Mouse (Mus musculus) monocyte, adult 2 months (primary cell): ENCODE results near the gene Slc7a10.

Experiments used
- DNase-seq, 2 experiments: peaks; one replicate each; pipeline ENCODE4 v3.0.0; 2022; ENCODE audit warnings: low spot score in 2 of 2, low read depth in 1 of 2

The Slc7a10 gene

GRCm38 (mm10) chr7:35185889-35186569, at the start of gene Slc7a10:
Gene Slc7a10 (plus strand): TSS chr7:35186385.
- no peak for DNase-seq

DNA sequence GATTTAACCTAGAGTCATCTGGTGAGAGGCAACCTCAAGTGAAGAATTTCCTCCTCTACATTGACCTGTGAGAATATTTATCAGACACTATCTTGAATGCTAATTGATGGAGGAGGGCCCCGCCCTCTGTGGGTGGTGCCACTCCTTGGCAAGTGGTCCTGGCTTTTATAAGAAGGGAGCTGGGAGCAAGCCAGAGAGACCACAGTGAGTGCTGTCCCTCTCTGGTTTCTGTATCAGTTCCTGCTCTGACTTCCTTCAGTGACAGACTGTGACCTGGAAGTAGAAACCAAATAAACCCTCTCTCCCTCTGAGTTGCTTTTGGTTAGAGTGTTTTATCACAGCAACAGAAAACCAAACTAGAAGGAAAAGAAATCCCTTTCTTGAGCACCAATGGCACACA, 48.7 kb upstream of the Slc7a10 start:
- no peak for DNase-seq

GRCm38 (mm10) chr7:35138481-35138880, 47.7 kb upstream of the Slc7a10 start:
- DNase-seq, result no peak

- DNase-seq, result no peak
These were observed 46.3 kb upstream of the Slc7a10 start for GRCm38 (mm10) chr7:35139880-35140279.

GRCm38 (mm10) chr7:35141519-35141918, 44.7 kb upstream of the Slc7a10 start:
- DNase-seq, result no peak

DNA sequence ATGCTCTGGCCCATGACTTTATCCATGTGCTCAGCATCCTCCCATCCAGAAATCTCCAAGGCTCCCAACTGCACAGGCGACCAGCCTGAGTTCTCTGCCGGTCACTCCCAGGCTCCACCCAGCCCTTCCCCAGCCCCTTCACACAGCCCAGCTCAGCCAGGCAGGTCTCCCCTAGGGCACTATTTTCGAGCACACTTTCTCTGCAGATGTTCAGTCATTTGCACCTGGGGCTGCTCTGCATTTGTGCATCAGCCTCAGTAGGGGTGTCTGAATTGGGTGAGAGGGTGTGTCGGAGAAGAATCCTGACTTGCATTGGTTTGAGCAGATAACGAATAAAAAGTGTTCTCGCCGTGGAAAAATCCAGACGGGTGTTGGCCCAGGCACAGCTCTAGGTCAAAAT, 43.7 kb upstream of the Slc7a10 start:
- no peak for DNase-seq

- no peak for DNase-seq
These were observed 42.1 kb upstream of the Slc7a10 start for GRCm38 (mm10) chr7:35143864-35144618.

DNA sequence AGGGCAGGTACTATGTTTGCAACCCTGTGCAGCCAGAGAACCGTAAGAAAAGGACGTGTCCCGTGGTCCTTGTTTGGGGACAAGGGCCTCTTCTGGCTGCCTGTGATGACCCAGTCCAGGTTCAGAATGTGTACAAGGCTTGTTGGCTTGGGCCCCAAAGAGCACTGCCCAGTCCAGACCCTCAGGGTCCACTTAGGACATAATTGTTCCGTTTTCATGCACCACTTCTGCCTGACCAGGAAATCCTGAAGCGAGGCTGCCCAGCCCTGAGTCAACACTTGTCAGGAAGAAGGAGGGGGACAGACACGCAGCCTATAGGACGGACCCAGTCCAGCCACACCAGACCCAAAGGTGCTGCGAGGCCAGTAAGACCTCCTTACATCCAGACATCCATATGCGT, 41.1 kb upstream of the Slc7a10 start:
- DNase-seq, result no peak

- no peak for DNase-seq
These were observed 39.9 kb upstream of the Slc7a10 start for GRCm38 (mm10) chr7:35146269-35146668.

DNA sequence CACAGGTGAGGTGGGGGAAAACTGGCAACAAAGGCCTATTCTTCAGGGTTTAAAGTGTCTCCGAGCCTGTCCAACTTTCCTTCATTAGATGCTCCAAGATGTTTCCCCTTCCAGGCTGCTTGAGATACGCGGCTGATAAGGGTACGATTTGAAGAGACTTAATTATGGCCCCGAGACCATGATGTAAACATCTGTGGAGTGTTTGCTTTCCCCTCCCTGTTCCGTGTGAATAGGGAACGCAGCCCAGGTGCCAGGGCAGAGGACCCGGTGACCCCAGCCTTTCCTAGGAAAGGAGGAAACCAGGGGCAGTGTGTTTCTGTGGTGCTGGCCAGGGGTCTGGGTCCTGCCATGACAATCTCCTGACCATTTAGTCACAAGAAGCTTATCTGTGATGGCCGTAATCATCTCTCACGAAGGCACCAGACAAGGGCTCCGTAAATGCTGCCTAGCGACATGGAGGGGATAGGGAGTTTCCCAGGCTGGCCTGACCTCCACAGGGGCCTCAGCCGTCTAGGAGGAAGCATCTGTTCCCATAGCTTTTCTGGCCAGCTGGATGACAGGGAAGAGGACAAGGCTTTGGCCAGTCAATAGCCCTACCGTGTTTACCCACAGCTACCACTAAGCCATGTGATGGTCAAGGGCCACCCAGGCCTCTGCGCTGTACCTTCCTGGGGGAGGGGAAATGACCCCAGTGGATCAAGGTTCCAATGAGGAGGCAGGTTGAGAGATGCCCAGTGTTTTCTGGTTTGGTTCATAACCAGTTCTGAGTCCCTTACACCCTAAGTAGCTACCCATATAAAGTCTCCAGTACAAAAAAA, 36.4 kb upstream of the Slc7a10 start:
- DNase-seq, result no peak

DNA sequence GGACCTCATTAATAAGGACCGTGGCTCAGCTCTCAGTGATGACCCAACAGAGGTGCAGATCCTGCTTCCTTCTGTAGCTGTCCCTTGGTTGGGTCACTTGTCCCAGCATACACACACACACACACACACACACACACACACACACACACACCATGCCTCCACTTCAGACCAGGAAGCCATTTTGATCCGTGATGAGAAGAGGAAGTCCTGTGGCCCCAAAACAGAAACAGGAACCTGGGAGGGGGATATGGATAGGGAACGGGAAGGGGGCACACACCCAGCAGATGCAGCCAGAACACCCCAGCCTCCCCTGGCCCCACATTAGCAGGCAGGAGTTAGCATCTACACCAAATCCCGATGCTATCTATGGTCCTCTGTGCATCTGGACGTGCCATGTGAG, 35.3 kb upstream of the Slc7a10 start:
- peak in 1 of 2 experiments; percentile 41 for DNase-seq

GRCm38 (mm10) chr7:35154449-35154848, 31.7 kb upstream of the Slc7a10 start:
- DNase-seq, result no peak

- DNase-seq, result peak in 1 of 2 experiments; percentile 35
These were observed 29.4 kb upstream of the Slc7a10 start for GRCm38 (mm10) chr7:35156561-35157477.

- DNase-seq, result no peak
These were observed 28.7 kb upstream of the Slc7a10 start for GRCm38 (mm10) chr7:35157512-35157911.

GRCm38 (mm10) chr7:35162443-35162842, 23.7 kb upstream of the Slc7a10 start:
- DNase-seq, result no peak

DNA sequence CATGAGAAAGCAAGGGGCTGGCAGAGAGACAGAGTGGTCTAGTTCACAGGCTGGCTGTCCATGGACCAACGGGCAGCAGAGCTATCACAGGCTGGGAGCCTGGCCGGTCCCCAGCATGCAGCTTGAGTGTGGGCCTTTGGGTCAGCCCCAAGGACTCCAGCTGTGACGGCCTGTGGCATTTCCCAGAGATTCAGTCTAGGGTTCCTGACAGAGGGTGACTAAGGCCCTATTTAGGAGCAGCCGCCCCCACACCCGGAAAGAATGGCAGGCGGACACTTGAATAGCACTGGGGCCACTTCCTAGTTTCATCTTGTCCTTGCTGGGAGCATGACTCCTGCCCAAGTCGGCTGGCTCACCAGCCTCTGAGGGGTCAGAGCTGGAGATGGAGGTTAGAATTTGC, 22.6 kb upstream of the Slc7a10 start:
- DNase-seq, result no peak

- DNase-seq, result no peak
These were observed 22.1 kb upstream of the Slc7a10 start for GRCm38 (mm10) chr7:35164131-35164530.

GRCm38 (mm10) chr7:35166988-35167387, 19.2 kb upstream of the Slc7a10 start:
- DNase-seq, result no peak

DNA sequence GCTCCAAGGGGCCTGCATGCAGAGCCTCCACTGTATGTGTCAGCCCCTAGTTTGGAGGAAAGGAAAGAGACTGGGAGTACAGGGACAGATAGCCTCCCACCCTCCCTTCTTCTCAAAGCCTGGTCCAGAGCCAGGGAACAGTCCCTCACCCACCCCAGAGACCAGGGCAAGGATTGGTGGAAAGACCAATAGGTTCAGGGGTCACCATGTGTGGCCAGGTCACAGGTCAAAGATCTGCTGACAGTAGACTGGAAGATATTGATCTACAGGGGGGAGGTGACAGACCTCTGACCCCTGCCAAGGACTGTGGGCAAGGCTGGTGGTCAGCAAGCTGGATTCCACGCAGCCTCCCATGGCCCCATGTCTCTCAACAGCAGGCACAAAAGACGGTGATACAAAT, 18.3 kb upstream of the Slc7a10 start:
- no peak for DNase-seq

- DNase-seq, result peak; percentile 50 to 81
These were observed 16.8 kb upstream of the Slc7a10 start for GRCm38 (mm10) chr7:35169341-35169740.
